Mouse (Mus musculus) limb, embryonic 12.5 days (tissue): ENCODE measurements around the gene Kat7. TPM values are rescaled to one million over a fixed set of nuclear protein-coding genes. Genes with fewer than 3 reads are reported as not detected.
A peak's percentile ranks its signal among the peaks of the same experiment; 100 is the strongest.

ENCODE experiments used
- ATAC-seq: fragments of 200-750 bp; cut with Nextera tagmentation; 2 replicates; pipeline ENCODE4 v1.8.0; 2017; ENCODE audit warnings: low read depth, moderate TSS enrichment; ENCODE audit not compliant: insufficient number of reproducible peaks, insufficient read depth, low FRiP score, low TSS enrichment
- H3K27ac ChIP-seq: fragments of 300-500 bp; sonication (generic); 2 replicates; pipeline ENCODE4 v1.5.1; 2016; ENCODE audit warnings: mild to moderate bottlenecking, moderate library complexity
- H3K27me3 ChIP-seq: fragments of 300-500 bp; sonication (generic); 2 replicates; pipeline ENCODE4 v1.6.1; 2016; ENCODE audit warnings: mild to moderate bottlenecking, moderate library complexity
- H3K36me3 ChIP-seq: fragments of 300-500 bp; sonication (generic); 2 replicates; pipeline ENCODE4 v1.6.1; 2016; ENCODE audit warnings: mild to moderate bottlenecking, moderate library complexity
- H3K4me1 ChIP-seq: fragments of 300-500 bp; sonication (generic); replicated peaks from 2 replicates; pipeline ENCODE4 v1.6.1; 2016
- H3K4me2 ChIP-seq: fragments of 300-500 bp; sonication (generic); 2 replicates; pipeline ENCODE4 v1.6.1; 2016; ENCODE audit warnings: mild to moderate bottlenecking, moderate library complexity
- H3K4me3 ChIP-seq: fragments of 300-500 bp; sonication (generic); replicated peaks from 2 replicates; pipeline ENCODE4 v1.5.1; 2016; ENCODE audit warnings: mild to moderate bottlenecking
- H3K9ac ChIP-seq: fragments of 300-500 bp; sonication (generic); replicated peaks from 2 replicates; pipeline ENCODE4 v1.6.1; 2016; ENCODE audit warnings: mild to moderate bottlenecking, moderate library complexity
- H3K9me3 ChIP-seq: fragments of 300-500 bp; sonication (generic); 2 replicates; pipeline ENCODE4 v1.6.1; 2016; ENCODE audit warnings: mild to moderate bottlenecking, moderate library complexity
- WGBS: fragments of 180-500 bp; shearing (Covaris S2); methylation state at CpG from one replicate; pipeline ENCODE4 v1.1.7; 2016; 5-methylcytosine and 5-hydroxymethylcytosine counted together
- polyA plus RNA-seq: library from polyadenylated mRNA; unstranded; fragments of >200 nt; fragmentation: Nextera tagmentation; extraction: Ambion mirVana; gene quantifications from 2 replicates; pipeline ENCODE4 v1.2.1, GENCODE M21; 2016

The Kat7 gene
- polyA plus RNA-seq, 1 experiment from 2014 or later = 79.4 TPM

DNA sequence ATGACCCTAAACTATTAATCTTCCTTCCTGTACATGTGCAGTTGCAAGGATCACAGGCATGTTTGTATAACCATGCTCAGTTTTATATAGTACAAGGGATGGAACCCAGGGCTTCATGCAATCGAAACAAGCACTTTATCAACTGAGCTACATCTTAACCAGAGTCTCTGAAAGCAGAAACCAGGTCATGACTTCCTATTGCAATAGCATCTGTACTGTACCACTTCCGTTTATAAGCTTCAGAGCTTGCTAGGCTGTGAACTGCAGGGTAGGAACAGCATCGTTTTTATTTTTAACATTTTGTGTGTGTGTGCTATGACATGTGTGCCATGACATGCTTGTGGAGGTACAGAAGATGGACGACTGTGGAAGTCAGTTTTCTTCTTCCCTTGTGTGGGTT is 23.2 kb upstream of the Kat7 start:
- H3K27ac ChIP-seq = no peak overlapping the region
- no peaks in the 10 kb centered on the region for H3K9me3 ChIP-seq
- H3K4me2 ChIP-seq = no peak overlapping the region
- no peak overlapping the region for H3K4me3 ChIP-seq
- H3K9ac ChIP-seq = no peak overlapping the region
- ATAC-seq = no peak
- no peaks in the 10 kb centered on the region for H3K36me3 ChIP-seq
- H3K4me1 ChIP-seq = peaks cover 9% of the 10 kb centered on the region
- H3K27me3 ChIP-seq = no peaks in the 10 kb centered on the region
- WGBS = 59% methylated on average over 4 of the region's 4 CpGs

- H3K4me2 ChIP-seq = no peak overlapping the region
- no peak overlapping the region for H3K4me3 ChIP-seq
- H3K36me3 ChIP-seq = no peaks in the 10 kb centered on the region
- H3K27ac ChIP-seq = no peak overlapping the region
- no peaks in the 10 kb centered on the region for H3K9me3 ChIP-seq
- H3K27me3 ChIP-seq = no peaks in the 10 kb centered on the region
- no peak overlapping the region for H3K9ac ChIP-seq
- no peaks in the 10 kb centered on the region for H3K4me1 ChIP-seq
- ATAC-seq = no peak
- WGBS = 65% methylated on average over 1 of the region's 1 CpGs
Measured at GRCm38 (mm10) chr11:95330662-95331061, 20.6 kb upstream of the Kat7 start.

DNA sequence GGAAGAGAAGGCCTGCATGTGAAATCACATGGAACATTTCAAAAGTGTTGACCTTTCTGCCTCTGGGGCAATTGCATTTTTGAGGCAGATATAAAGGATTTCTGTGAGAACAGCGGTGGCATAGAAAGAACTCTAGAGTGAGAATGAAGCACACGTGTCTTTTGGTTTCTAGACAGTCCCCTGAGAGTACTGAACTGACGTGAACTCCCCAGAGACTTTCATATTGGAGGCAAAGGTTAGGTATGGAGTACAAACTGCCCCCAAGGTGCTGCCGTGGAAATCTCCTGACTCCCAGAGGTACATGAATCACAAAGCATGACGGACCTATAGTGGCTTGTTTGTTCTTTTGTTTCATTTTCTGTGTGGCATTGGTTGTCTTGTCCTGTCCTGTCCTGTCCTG is 18.6 kb upstream of the Kat7 start:
- WGBS = 81% methylated on average over 5 of the region's 5 CpGs
- Histone ChIP-seq H3K4me1 (no peaks in the 10 kb centered on the region), H3K4me3 (no peak overlapping the region), H3K27me3 (no peaks in the 10 kb centered on the region), H3K9me3 (no peaks in the 10 kb centered on the region), H3K9ac (no peak overlapping the region), H3K27ac (no peak overlapping the region), H3K36me3 (no peaks in the 10 kb centered on the region), H3K4me2 (no peak overlapping the region)
- ATAC-seq = no peak

GRCm38 (mm10) chr11:95326243-95326642 is 16.2 kb upstream of the Kat7 start:
- Histone ChIP-seq H3K36me3 (no peaks in the 10 kb centered on the region), H3K27me3 (no peaks in the 10 kb centered on the region), H3K9me3 (no peaks in the 10 kb centered on the region), H3K4me3 (no peak overlapping the region), H3K4me2 (no peak overlapping the region), H3K4me1 (no peaks in the 10 kb centered on the region), H3K9ac (no peak overlapping the region), H3K27ac (no peak overlapping the region)
- 76% methylated on average over 11 of the region's 11 CpGs for WGBS
- no peak for ATAC-seq

GRCm38 (mm10) chr11:95325832-95326231 is 15.8 kb upstream of the Kat7 start:
- H3K4me2 ChIP-seq = no peak overlapping the region
- H3K9ac ChIP-seq = no peak overlapping the region
- H3K36me3 ChIP-seq = no peaks in the 10 kb centered on the region
- no peaks in the 10 kb centered on the region for H3K9me3 ChIP-seq
- H3K4me3 ChIP-seq = no peak overlapping the region
- no peaks in the 10 kb centered on the region for H3K27me3 ChIP-seq
- ATAC-seq = no peak
- no peak overlapping the region for H3K27ac ChIP-seq
- no peaks in the 10 kb centered on the region for H3K4me1 ChIP-seq
- WGBS = 87% methylated on average over 4 of the region's 4 CpGs

GRCm38 (mm10) chr11:95324181-95324580 is 14.1 kb upstream of the Kat7 start:
- Histone ChIP-seq H3K27me3 (no peaks in the 10 kb centered on the region), H3K27ac (no peak overlapping the region), H3K4me3 (no peak overlapping the region), H3K9me3 (no peaks in the 10 kb centered on the region), H3K4me1 (no peaks in the 10 kb centered on the region), H3K4me2 (no peak overlapping the region), H3K36me3 (no peaks in the 10 kb centered on the region), H3K9ac (no peak overlapping the region)
- WGBS = 91% methylated on average over 10 of the region's 10 CpGs
- no peak for ATAC-seq

DNA sequence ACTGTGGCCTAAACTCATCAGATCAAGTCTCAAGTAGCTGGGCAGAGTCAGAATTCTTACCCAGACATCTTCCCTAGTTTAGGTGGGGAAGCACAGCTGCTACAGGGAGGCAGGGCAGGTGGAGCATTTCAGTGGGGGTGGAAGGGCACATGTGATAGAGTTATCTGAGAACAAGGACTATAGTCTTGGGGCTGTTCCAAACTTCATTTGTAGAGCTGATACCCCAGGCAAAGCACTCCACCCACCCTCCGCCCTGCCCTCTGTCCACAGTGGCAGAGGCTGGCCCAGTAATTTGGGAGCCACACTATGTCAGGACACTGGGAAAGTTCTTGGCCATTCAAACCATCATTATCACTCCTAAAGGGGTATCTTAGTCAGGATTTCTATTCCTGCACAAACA is 10.0 kb upstream of the Kat7 start:
- H3K4me3 ChIP-seq = no peak overlapping the region
- H3K36me3 ChIP-seq = no peaks in the 10 kb centered on the region
- H3K4me2 ChIP-seq = no peak overlapping the region
- ATAC-seq = no peak
- H3K4me1 ChIP-seq = no peaks in the 10 kb centered on the region; the same call in 1 of the 2 replicates
- no peak overlapping the region for H3K27ac ChIP-seq
- no peak overlapping the region for H3K9ac ChIP-seq
- no peaks in the 10 kb centered on the region for H3K9me3 ChIP-seq
- no peaks in the 10 kb centered on the region for H3K27me3 ChIP-seq
- 84% methylated on average over 1 of the region's 1 CpGs for WGBS

GRCm38 (mm10) chr11:95319506-95319905 is 9.5 kb upstream of the Kat7 start:
- Histone ChIP-seq H3K4me3 (no peak overlapping the region), H3K27me3 (no peaks in the 10 kb centered on the region), H3K9me3 (no peaks in the 10 kb centered on the region), H3K9ac (no peak overlapping the region), H3K27ac (no peak overlapping the region), H3K36me3 (no peaks in the 10 kb centered on the region), H3K4me1 (no peaks in the 10 kb centered on the region; the same call in 1 of the 2 replicates), H3K4me2 (no peak overlapping the region)
- no peak for ATAC-seq
- 48% methylated on average over 1 of the region's 1 CpGs for WGBS

DNA sequence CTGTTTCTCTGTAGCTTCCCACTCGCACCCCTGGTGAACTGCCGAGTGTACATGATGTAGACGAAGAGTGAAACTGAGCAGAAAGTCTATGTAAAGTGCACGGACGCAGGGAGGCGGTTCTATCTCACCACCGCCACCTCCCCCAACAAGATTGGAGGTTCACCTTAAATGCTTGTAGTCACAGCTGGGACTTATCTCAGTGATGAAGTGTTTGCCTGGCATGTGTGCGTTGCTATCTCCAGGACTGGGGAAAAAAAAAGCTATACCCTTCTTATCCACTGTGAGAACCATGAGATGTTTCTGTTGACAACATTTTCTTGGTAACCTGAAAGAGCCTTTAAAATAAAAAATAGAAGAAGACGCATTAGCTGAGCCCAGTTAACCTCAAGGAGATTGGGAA is 8.1 kb upstream of the Kat7 start:
- no peak for ATAC-seq
- Histone ChIP-seq H3K9ac (no peak overlapping the region), H3K4me2 (no peak overlapping the region), H3K36me3 (no peaks in the 10 kb centered on the region), H3K27ac (no peak overlapping the region), H3K9me3 (no peaks in the 10 kb centered on the region), H3K27me3 (no peaks in the 10 kb centered on the region), H3K4me3 (no peak overlapping the region), H3K4me1 (no peaks in the 10 kb centered on the region; the same call in 1 of the 2 replicates)
- WGBS = 81% methylated on average over 9 of the region's 9 CpGs

- WGBS = 67% methylated on average over 7 of the region's 7 CpGs
- Histone ChIP-seq H3K27me3 (no peaks in the 10 kb centered on the region), H3K36me3 (no peaks in the 10 kb centered on the region), H3K4me1 (peaks cover 7% of the 10 kb centered on the region; the same call in 1 of the 2 replicates), H3K9me3 (no peaks in the 10 kb centered on the region), H3K27ac (no peak overlapping the region), H3K4me2 (no peak overlapping the region), H3K9ac (no peak overlapping the region), H3K4me3 (no peak overlapping the region)
- no peak for ATAC-seq
Measured at GRCm38 (mm10) chr11:95315215-95315955, 5.3 kb upstream of the Kat7 start.

GRCm38 (mm10) chr11:95311425-95311807 is 1.4 kb upstream of the Kat7 start:
- H3K36me3 ChIP-seq = peaks cover 1% of the 10 kb centered on the region; the same call in 1 of the 2 replicates
- H3K27me3 ChIP-seq = no peaks in the 10 kb centered on the region
- peak overlapping the region; percentile 72; the same call in 1 of the 2 replicates for H3K27ac ChIP-seq
- H3K9ac ChIP-seq = peak overlapping the region; percentile 63; the same call in 1 of the 2 replicates
- 35% methylated on average over 5 of the region's 5 CpGs for WGBS
- H3K4me1 ChIP-seq = peaks cover 18% of the 10 kb centered on the region
- no peaks in the 10 kb centered on the region for H3K9me3 ChIP-seq
- ATAC-seq = no peak
- H3K4me3 ChIP-seq = peak overlapping the region; percentile 85
- peak overlapping the region; percentile 64 for H3K4me2 ChIP-seq
